Mouse (Mus musculus): ENCODE results near the gene Rps3a1. TPM values are rescaled to one million over a fixed set of nuclear protein-coding genes. Genes with fewer than 3 reads are reported as not detected.

Gene Rps3a1
- polyA plus RNA-seq (2012; rRNA removed), result 338 and 396 TPM in 2 replicates

- TF ChIP-seq POLR2A (IDR thresholded peaks at IDR 0.05; ENCODE audit: control insufficient read depth, extremely low read depth, insufficient read depth, low read length, poor library complexity) (peak; percentile 80), CTCF (IDR thresholded peaks at IDR 0.05; ENCODE audit: borderline replicate concordance, control insufficient read depth, extremely low read depth, insufficient read depth, low read length, poor library complexity) (peak; percentile 96)
Observed at GRCm38 (mm10) chr3:86142263-86142933, at the start of gene Rps3a1. Gene Rps3a1 (minus strand): TSS chr3:86142702.

GRCm38 (mm10) chr3:86187736-86188389 is 45.4 kb upstream of the Rps3a1 start:
- Histone ChIP-seq H3K27ac (ENCODE audit: control insufficient read depth, insufficient read depth, low read length) (no peak overlapping the region), H3K4me1 (replicated peaks; ENCODE audit: control insufficient read depth, insufficient read depth, low read length) (no peaks in the 10 kb centered on the region), H3K27me3 (ENCODE audit: control insufficient read depth, insufficient read depth, low read length) (no peaks in the 10 kb centered on the region), H3K4me3 (ENCODE audit: control insufficient read depth, insufficient read depth, low read length) (no peak overlapping the region), H3K36me3 (ENCODE audit: control insufficient read depth, insufficient read depth, low read length) (no peaks in the 10 kb centered on the region)
- TF ChIP-seq CTCF (IDR thresholded peaks at IDR 0.05; ENCODE audit: borderline replicate concordance, control insufficient read depth, extremely low read depth, insufficient read depth, low read length, poor library complexity) (no peak), POLR2A (IDR thresholded peaks at IDR 0.05; ENCODE audit: control insufficient read depth, extremely low read depth, insufficient read depth, low read length, poor library complexity) (no peak)
- 80% methylated on average over 5 of the region's 5 CpGs for WGBS
- no peak for DNase-seq

More at GRCm38 (mm10) chr3:86142263-86142933, at the start of gene Rps3a1:
- H3K27me3 ChIP-seq (ENCODE audit: control insufficient read depth, insufficient read depth, low read length), result no peaks in the 10 kb centered on the region
- H3K4me3 ChIP-seq (ENCODE audit: control insufficient read depth, insufficient read depth, low read length), result peak within 1 kb of the TSS; percentile 90
- peak within 1 kb of the TSS; percentile 80 for H3K27ac ChIP-seq (ENCODE audit: control insufficient read depth, insufficient read depth, low read length)
- under 1% methylated on average over 77 of the region's 77 CpGs for WGBS
- H3K36me3 ChIP-seq (ENCODE audit: control insufficient read depth, insufficient read depth, low read length), result peaks cover 34% of the 10 kb centered on the region
- DNase-seq, result peak; percentile 100
- peaks cover 12% of the 10 kb centered on the region for H3K4me1 ChIP-seq (replicated peaks; ENCODE audit: control insufficient read depth, insufficient read depth, low read length)

GRCm38 (mm10) chr3:86184546-86184945 is 42.0 kb upstream of the Rps3a1 start:
- 97% methylated on average over 7 of the region's 7 CpGs for WGBS
- Histone ChIP-seq H3K27me3 (ENCODE audit: control insufficient read depth, insufficient read depth, low read length) (no peaks in the 10 kb centered on the region), H3K27ac (ENCODE audit: control insufficient read depth, insufficient read depth, low read length) (no peak overlapping the region), H3K36me3 (ENCODE audit: control insufficient read depth, insufficient read depth, low read length) (no peaks in the 10 kb centered on the region), H3K4me1 (replicated peaks; ENCODE audit: control insufficient read depth, insufficient read depth, low read length) (no peaks in the 10 kb centered on the region), H3K4me3 (ENCODE audit: control insufficient read depth, insufficient read depth, low read length) (no peak overlapping the region)
- no peak for TF ChIP-seq POLR2A (IDR thresholded peaks at IDR 0.05; ENCODE audit: control insufficient read depth, extremely low read depth, insufficient read depth, low read length, poor library complexity)
- TF ChIP-seq CTCF (IDR thresholded peaks at IDR 0.05; ENCODE audit: borderline replicate concordance, control insufficient read depth, extremely low read depth, insufficient read depth, low read length, poor library complexity), result no peak
- no peak for DNase-seq

GRCm38 (mm10) chr3:86181107-86181506 is 38.6 kb upstream of the Rps3a1 start:
- H3K4me1 ChIP-seq (replicated peaks; ENCODE audit: control insufficient read depth, insufficient read depth, low read length), result no peaks in the 10 kb centered on the region
- H3K36me3 ChIP-seq (ENCODE audit: control insufficient read depth, insufficient read depth, low read length), result no peaks in the 10 kb centered on the region
- no peak for DNase-seq
- H3K27me3 ChIP-seq (ENCODE audit: control insufficient read depth, insufficient read depth, low read length), result no peaks in the 10 kb centered on the region
- TF ChIP-seq CTCF (IDR thresholded peaks at IDR 0.05; ENCODE audit: borderline replicate concordance, control insufficient read depth, extremely low read depth, insufficient read depth, low read length, poor library complexity), result no peak
- no peak for TF ChIP-seq POLR2A (IDR thresholded peaks at IDR 0.05; ENCODE audit: control insufficient read depth, extremely low read depth, insufficient read depth, low read length, poor library complexity)
- 95% methylated on average over 5 of the region's 5 CpGs for WGBS
- no peak overlapping the region for H3K4me3 ChIP-seq (ENCODE audit: control insufficient read depth, insufficient read depth, low read length)
- H3K27ac ChIP-seq (ENCODE audit: control insufficient read depth, insufficient read depth, low read length), result no peak overlapping the region

- 77% methylated on average over 7 of the region's 7 CpGs for WGBS
- TF ChIP-seq CTCF (IDR thresholded peaks at IDR 0.05; ENCODE audit: borderline replicate concordance, control insufficient read depth, extremely low read depth, insufficient read depth, low read length, poor library complexity), result no peak
- TF ChIP-seq POLR2A (IDR thresholded peaks at IDR 0.05; ENCODE audit: control insufficient read depth, extremely low read depth, insufficient read depth, low read length, poor library complexity), result no peak
- Histone ChIP-seq H3K27ac (ENCODE audit: control insufficient read depth, insufficient read depth, low read length) (no peak overlapping the region), H3K36me3 (ENCODE audit: control insufficient read depth, insufficient read depth, low read length) (no peaks in the 10 kb centered on the region), H3K4me3 (ENCODE audit: control insufficient read depth, insufficient read depth, low read length) (no peak overlapping the region), H3K27me3 (ENCODE audit: control insufficient read depth, insufficient read depth, low read length) (no peaks in the 10 kb centered on the region), H3K4me1 (replicated peaks; ENCODE audit: control insufficient read depth, insufficient read depth, low read length) (no peaks in the 10 kb centered on the region)
- no peak for DNase-seq
Observed at GRCm38 (mm10) chr3:86179714-86180113, 37.2 kb upstream of the Rps3a1 start.

GRCm38 (mm10) chr3:86168841-86169425 is 26.4 kb upstream of the Rps3a1 start:
- no peaks in the 10 kb centered on the region for H3K27me3 ChIP-seq (ENCODE audit: control insufficient read depth, insufficient read depth, low read length)
- no peak for TF ChIP-seq POLR2A (IDR thresholded peaks at IDR 0.05; ENCODE audit: control insufficient read depth, extremely low read depth, insufficient read depth, low read length, poor library complexity)
- TF ChIP-seq CTCF (IDR thresholded peaks at IDR 0.05; ENCODE audit: borderline replicate concordance, control insufficient read depth, extremely low read depth, insufficient read depth, low read length, poor library complexity), result no peak
- H3K36me3 ChIP-seq (ENCODE audit: control insufficient read depth, insufficient read depth, low read length), result no peaks in the 10 kb centered on the region
- no peaks in the 10 kb centered on the region for H3K4me1 ChIP-seq (replicated peaks; ENCODE audit: control insufficient read depth, insufficient read depth, low read length)
- H3K4me3 ChIP-seq (ENCODE audit: control insufficient read depth, insufficient read depth, low read length), result no peak overlapping the region
- H3K27ac ChIP-seq (ENCODE audit: control insufficient read depth, insufficient read depth, low read length), result no peak overlapping the region
- WGBS, result 37% methylated on average over 8 of the region's 8 CpGs
- DNase-seq, result no peak
